Mouse (Mus musculus) kidney, adult 2 months (tissue): Measurements from ENCODE around the gene Cep97. TPM values are rescaled to one million over a fixed set of nuclear protein-coding genes. Genes with fewer than 3 reads are reported as not detected.

Source experiments
- DNase-seq: peaks from one replicate; pipeline ENCODE4 v3.0.0; 2021
- H3K27ac ChIP-seq: fragments of 200-500 bp; 2 replicates; pipeline ENCODE4 v1.5.1; 2012; ENCODE audit warnings: low read depth, low read length, control low read depth, inconsistent platforms; ENCODE audit not compliant: insufficient read depth
- H3K27me3 ChIP-seq: fragments of 200-500 bp; replicated peaks from 2 replicates; pipeline ENCODE4 v1.6.1; 2012; ENCODE audit warnings: mild to moderate bottlenecking, moderate library complexity, low read length, inconsistent platforms; ENCODE audit not compliant: control insufficient read depth, insufficient read depth
- H3K36me3 ChIP-seq: fragments of 200-500 bp; 2 replicates; pipeline ENCODE4 v1.6.1; 2012; ENCODE audit warnings: mild to moderate bottlenecking, moderate library complexity, low read length, inconsistent platforms; ENCODE audit not compliant: control insufficient read depth, insufficient read depth
- H3K4me1 ChIP-seq: fragments of 200-500 bp; 2 replicates; pipeline ENCODE4 v1.6.1; 2011; ENCODE audit warnings: low read length; ENCODE audit not compliant: control insufficient read depth, insufficient read depth
- H3K4me3 ChIP-seq: fragments of 200-500 bp; 2 replicates; pipeline ENCODE4 v1.5.1; 2011; ENCODE audit warnings: mild to moderate bottlenecking, low read depth, low read length, control low read depth; ENCODE audit not compliant: insufficient read depth
- CTCF ChIP-seq: fragments of 200-500 bp; conservative IDR thresholded peaks from 2 replicates; pipeline ENCODE4 v1.5.1; 2011; ENCODE audit warnings: low read depth, mild to moderate bottlenecking, control low read depth, low read length, moderate library complexity, mixed read lengths; ENCODE audit not compliant: insufficient read depth, insufficient read length
- POLR2A ChIP-seq: fragments of 200-500 bp; IDR thresholded peaks from one replicate; pipeline ENCODE4 v1.6.1; 2011; ENCODE audit warnings: low read depth, low read length, control low read depth
- WGBS: fragments of 180-500 bp; shearing (Covaris S2); methylation state at CpG from one replicate; pipeline ENCODE4 v1.1.7; 2018; 5-methylcytosine and 5-hydroxymethylcytosine counted together
- polyA plus RNA-seq: library from polyadenylated mRNA; depleted of rRNA; stranded (reverse); fragments of >200 nt; gene quantifications from 2 replicates; pipeline ENCODE4 v1.2.3, GENCODE M21; 2012; rRNA removed

Gene Cep97
- 1.5 and 2.5 TPM in 2 replicates for polyA plus RNA-seq

DNA sequence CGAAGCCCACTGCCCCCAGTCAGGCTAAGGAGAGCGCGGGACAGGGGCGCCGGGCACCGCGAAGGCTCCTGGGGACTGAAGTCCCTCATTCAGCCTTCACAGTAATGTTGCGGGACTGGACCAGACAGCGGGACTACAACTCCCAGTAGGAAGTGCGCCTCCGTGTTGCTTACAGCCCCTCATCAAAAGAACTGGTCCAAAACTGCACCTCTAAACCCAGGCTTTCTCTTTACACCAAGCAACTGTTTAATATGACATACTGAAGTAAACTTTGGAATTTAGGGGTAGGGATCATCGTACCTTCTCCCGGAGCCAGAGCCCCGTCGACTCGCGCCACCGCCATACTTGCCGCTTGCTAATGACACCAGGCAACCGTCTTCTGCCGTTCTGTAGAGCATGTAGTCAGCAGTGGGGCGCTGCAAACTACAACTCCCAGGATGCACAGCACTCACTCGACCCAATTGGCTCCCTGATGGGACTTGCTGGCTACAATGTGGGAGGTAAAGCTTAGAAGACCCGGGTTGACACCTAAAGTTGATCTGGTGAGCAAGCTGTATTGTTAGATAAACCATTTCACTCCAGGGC is at the start of gene Cep97:
Gene Cep97 (minus strand): TSS at position 403 of the 585 bp plus-strand sequence.
- H3K27ac ChIP-seq = no peak within 1 kb of the TSS
- TF ChIP-seq CTCF (no peak), POLR2A (no peak)
- WGBS = under 1% methylated on average over 24 of the region's 24 CpGs
- no peaks in the 10 kb centered on the region for H3K27me3 ChIP-seq
- H3K4me3 ChIP-seq = peak within 1 kb of the TSS; percentile 60
- peak; percentile 97 for DNase-seq
- H3K4me1 ChIP-seq = no peaks in the 10 kb centered on the region
- no peaks in the 10 kb centered on the region for H3K36me3 ChIP-seq

DNA sequence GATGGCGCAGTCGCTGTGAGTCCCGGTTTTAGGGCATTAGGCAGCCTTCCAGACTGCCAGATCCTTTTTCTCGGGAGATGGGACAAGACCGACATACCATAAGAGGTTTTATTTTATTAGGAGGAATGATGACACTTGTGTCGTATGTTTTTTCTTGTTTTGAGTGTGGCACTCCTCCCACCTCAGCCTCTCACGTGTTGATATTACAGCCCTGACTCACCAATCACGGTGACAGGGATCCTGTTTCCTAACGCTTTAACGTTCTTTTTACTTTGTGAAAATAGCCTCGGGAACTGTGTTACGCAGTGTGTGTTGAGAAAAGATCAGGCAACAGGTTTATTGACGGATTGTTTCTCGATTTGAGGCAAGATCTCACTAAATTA is 40.2 kb upstream of the Cep97 start:
- WGBS = under 1% methylated on average over 14 of the region's 14 CpGs
- peak overlapping the region; percentile 96 for H3K4me3 ChIP-seq
- H3K27me3 ChIP-seq = no peaks in the 10 kb centered on the region
- no peak for TF ChIP-seq CTCF
- TF ChIP-seq POLR2A = no peak
- H3K27ac ChIP-seq = peak overlapping the region; percentile 68
- H3K36me3 ChIP-seq = peaks cover 11% of the 10 kb centered on the region
- peak; percentile 71 for DNase-seq
- H3K4me1 ChIP-seq = peaks cover 3% of the 10 kb centered on the region; the same call in 1 of the 2 replicates

- under 1% methylated on average over 55 of the region's 55 CpGs for WGBS
- peak overlapping the region; percentile 68 for H3K27ac ChIP-seq
- no peaks in the 10 kb centered on the region for H3K27me3 ChIP-seq
- H3K36me3 ChIP-seq = peaks cover 11% of the 10 kb centered on the region
- peak overlapping the region; percentile 96 for H3K4me3 ChIP-seq
- peaks cover 3% of the 10 kb centered on the region; the same call in 1 of the 2 replicates for H3K4me1 ChIP-seq
- TF ChIP-seq CTCF (no peak), POLR2A (no peak)
- peak; percentile 95 for DNase-seq
Observed at GRCm38 (mm10) chr16:55974256-55974902, 39.7 kb upstream of the Cep97 start.

DNA sequence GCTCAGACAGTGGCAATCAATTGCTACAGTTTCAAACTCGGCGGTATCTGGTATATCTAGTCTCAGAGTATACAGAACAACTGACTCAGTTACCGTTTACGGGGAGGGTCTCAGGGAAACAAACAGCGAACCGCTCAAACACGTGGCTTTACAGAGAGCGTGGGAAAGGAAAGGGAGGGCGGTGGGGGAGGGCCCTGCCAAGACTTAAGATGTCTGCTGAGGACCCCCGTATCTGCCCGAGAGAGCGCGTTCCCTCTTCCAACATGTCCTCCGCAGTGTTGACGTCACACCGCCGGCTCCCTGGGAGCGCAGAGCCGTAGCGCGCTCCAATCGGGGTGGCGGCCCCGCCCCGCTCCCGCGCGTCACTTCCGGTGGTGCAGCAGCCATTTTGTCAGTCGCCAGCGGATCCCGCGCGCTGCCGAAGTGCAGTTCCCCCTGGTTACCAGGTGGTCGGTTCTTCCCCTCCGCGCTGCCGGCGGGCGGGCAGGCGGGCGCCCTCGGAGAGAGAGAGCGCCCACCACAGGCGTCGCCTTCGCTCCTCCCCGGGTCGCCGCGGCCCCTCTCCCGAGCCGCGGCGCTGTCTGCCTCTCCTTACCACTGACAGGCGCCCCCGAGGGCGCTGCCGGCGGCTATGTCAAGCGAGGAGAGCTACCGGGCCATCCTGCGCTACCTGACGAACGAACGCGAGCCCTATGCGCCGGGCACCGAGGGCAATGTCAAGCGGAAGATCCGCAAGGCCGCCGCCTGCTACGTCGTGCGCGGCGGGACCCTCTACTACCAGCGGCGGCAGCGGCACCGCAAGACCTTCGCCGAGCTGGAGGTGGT is 39.0 kb upstream of the Cep97 start, which contains the start of gene Zbtb11:
Gene Zbtb11 (plus strand): TSS at position 453 of the 825 bp plus-strand sequence.
- Histone ChIP-seq H3K4me1 (peaks cover 3% of the 10 kb centered on the region; the same call in 1 of the 2 replicates), H3K27me3 (no peaks in the 10 kb centered on the region), H3K36me3 (peaks cover 11% of the 10 kb centered on the region), H3K4me3 (peak within 1 kb of the TSS; percentile 96), H3K27ac (peak within 1 kb of the TSS; percentile 68)
- TF ChIP-seq CTCF (no peak), POLR2A (peak; percentile 65)
- under 1% methylated on average over 85 of the region's 86 CpGs for WGBS
- DNase-seq = peak; percentile 99

DNA sequence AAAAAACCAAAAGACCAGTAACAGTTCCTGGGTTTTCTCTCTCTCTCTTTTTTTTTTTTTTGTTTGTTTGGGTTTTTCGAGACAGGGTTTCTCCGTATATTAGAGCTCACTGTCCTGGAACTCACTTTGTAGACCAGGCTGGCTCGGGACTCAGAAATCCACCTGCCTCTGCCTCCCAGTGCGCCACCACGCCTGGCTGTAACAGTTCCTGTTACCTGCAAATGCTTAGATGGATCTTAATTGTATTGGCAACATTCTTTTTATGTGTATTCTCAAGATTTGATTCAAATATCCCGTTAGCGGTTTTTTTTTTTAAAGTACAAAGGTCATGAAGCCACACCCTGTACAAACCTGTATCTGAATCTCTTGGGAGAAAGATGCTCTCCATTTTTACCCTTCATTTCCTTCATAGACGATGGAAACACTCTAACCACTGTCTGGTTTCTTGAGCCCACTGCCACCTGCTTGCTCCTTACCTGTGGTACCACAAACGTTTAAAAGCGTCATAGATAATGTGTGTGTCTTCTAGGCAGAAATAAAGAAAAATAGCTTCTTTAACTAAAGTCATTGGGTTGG is 38.1 kb upstream of the Cep97 start:
- no peak overlapping the region for H3K27ac ChIP-seq
- no peak overlapping the region for H3K4me3 ChIP-seq
- WGBS = 47% methylated on average over 10 of the region's 10 CpGs
- peaks cover 3% of the 10 kb centered on the region; the same call in 1 of the 2 replicates for H3K4me1 ChIP-seq
- no peak for DNase-seq
- H3K27me3 ChIP-seq = no peaks in the 10 kb centered on the region
- H3K36me3 ChIP-seq = peaks cover 11% of the 10 kb centered on the region
- TF ChIP-seq CTCF = no peak
- TF ChIP-seq POLR2A = no peak

DNA sequence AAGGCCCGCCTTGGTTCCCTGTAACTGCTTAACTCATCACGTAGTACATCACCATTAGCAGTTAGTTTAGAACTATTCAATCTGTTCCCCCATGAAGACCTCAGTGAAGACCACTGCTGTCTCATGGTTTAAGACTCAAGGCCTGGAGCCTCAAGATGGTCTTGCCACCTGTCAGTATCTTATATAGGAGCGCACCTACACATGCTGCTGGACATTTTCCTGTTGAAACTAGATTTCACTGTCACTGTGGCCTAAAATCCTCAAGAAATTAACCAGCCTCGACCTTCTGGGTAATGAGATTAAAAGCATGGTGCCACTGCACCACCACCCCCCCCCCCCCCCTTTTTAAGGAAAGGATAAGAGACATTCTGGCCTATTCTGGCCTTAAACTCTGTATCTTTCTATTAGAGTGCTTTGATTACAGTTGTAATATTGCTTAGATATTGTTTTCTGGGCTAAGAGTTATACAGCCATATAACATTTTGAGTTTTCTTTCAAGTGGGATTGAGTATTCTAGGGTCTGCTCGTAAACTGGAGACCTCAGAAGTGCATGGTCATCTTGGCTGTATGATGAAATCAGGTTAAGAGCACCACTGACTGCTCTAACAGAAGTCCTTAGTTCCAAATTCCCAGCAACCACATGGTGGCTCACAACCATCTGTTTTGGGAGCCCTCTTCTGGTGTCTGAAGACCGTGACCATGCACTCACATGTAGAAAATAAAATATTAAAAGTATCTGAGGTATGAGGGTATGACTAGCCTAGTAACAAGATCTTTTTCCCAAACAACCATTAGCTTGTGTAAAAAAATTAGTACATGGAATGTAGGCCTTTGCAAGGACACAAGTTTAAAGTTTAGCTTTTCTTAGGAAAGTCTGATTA is 37.3 kb upstream of the Cep97 start:
- H3K27me3 ChIP-seq = no peaks in the 10 kb centered on the region
- DNase-seq = no peak
- peaks cover 11% of the 10 kb centered on the region for H3K36me3 ChIP-seq
- H3K4me1 ChIP-seq = peaks cover 8% of the 10 kb centered on the region; the same call in 1 of the 2 replicates
- no peak for TF ChIP-seq POLR2A
- TF ChIP-seq CTCF = no peak
- 79% methylated on average over 6 of the region's 6 CpGs for WGBS
- no peak overlapping the region for H3K27ac ChIP-seq
- no peak overlapping the region for H3K4me3 ChIP-seq
